Mouse (Mus musculus): ENCODE measurements around the gene Gtf2a2. TPM values are rescaled to one million over a fixed set of nuclear protein-coding genes. Genes with fewer than 3 reads are reported as not detected.

Gene Gtf2a2
- total RNA-seq, 2 experiments from 2014 or later, result 55.0 to 61.3 TPM

DNA sequence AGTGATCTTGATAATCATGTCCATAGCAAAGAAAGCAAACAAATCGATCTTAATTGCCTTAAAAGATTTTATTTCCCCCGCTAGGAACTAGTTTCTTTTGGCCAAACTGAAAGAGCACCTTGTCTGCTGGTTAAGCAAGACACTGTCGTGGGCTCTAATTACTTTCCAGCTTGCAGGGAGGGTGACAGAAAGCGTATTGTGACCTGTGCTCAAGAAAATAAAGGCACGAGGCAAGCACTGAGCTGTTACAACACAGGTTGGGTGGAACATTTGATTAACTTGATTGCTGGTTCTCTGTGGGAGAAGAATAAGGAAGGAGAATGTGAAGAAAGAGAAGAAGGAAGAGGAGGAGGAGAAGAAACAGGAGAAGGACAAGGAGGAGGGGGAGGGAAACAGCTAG is 35.9 kb downstream of the Gtf2a2 start:
- intact Hi-C loops (cut with DNase I), result no loop called here
- DNase-seq (ENCODE audit: low spot score in 2 of 2), result no peak

DNA sequence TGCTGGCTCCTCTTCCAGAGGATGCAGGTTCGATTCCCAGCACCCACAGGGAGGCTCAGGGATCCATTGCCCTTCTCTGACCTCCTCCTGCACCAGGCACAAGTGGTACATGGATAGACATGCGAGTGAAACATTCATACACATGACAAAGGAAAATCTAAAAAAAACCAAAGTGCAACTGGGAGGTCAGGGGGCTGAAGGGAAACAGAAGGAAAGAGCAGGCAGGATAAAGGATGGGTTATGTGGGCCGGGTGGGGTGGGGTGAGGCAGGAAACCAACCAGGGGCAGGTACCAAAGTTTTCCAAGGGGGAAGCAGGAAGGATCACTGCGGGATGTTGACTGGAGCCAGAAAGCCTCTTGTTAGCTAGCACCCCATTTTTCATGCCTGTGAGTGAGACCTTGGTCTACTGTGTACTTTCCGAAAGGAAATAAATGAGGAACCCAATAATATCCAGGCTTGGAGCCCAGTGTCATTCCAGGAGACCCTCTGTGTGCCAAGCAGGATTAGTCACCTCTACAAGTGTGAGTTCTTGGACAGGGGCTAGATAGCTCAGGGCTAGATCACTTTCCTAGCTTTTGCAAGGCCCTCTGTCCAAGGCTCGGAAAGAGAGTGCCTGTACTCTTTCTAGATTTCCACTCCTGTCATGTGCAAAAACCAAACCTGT is 36.5 kb downstream of the Gtf2a2 start:
- no peak for DNase-seq (ENCODE audit: low spot score in 2 of 2)
- intact Hi-C loops (cut with DNase I), result no loop called here

DNA sequence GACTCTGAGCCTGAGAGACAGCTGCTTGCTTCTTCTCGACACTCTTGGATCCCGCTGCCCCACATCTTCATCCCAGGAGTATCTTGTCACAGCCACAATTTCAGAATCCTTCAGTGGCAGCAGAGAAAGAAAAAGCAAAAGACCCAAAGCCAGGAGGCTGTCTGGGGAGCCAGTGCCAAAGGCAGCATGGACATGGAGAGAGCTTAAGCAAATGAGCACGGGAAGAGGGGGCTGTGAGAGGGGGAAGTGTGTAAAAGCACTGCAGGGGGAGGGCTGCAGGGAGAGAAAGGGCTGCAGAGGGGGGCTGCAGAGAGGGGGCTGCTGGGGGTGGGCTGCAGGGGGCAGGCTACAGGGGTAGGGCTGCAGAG is 37.0 kb downstream of the Gtf2a2 start:
- intact Hi-C loops (cut with DNase I), result no loop called here
- no peak for DNase-seq (ENCODE audit: low spot score in 2 of 2)

DNA sequence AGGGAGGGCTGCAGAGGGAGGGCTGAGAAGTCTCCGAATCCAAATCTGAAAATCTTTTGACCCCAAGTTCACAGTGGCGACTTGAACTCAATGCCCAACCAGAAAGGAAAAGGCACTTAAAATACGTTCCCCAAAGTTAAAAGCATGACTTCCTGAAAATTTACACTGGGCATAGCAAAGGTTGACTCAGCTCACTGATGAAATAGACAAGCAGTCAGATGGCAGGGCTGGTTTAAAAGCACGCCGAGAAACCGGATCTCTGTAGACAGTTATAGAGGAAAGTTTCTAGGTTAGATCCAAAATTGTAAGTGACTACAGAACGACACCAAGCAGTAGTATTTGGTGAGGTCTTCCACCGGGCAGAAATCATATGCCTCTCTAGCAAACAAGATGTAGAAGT is 37.5 kb downstream of the Gtf2a2 start:
- no peak for DNase-seq (ENCODE audit: low spot score in 2 of 2)
- intact Hi-C loops (cut with DNase I), result no loop called here

DNA sequence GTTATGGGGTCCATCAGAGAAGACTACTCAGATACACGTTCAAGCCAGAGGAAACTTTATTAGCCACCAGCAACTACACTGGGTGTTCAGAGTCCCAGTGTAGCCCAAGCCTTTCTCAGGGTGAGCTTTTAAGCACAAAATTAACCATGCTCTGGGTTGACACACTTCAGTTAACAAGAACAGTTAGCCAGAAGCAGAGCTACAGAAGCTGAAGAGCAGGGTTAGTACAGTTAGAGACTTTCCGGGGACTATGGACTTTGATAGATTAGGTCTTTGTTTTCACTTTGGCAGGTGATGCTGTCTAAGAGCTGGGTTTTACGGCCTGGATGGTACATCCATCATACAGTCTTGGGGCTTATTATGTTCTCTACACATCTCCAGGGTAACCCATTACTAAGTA is 40.4 kb downstream of the Gtf2a2 start:
- intact Hi-C loops (cut with DNase I), result no loop called here
- DNase-seq (ENCODE audit: low spot score in 2 of 2), result no peak

DNA sequence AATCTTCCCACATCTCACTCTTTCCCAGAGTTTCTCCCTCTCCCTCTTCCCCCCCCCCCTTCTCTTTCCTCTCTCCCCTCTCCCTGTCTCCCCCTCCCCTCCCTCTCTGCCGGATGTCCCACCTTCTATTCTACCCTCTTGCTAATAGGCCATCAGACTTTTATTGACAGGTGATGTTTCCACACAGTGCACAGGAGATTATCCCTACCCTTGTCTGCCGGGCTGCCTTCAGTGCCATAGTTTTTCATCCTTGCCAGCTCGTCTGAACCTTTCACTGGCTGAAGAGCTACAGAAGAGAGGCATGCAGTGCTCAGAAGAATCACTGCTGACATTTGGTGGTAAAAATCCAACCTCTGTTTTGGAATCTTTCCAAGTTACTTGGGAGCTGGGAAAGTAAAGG is 41.1 kb downstream of the Gtf2a2 start:
- no peak for DNase-seq (ENCODE audit: low spot score in 2 of 2)
- intact Hi-C loops (cut with DNase I), result no loop called here

DNA sequence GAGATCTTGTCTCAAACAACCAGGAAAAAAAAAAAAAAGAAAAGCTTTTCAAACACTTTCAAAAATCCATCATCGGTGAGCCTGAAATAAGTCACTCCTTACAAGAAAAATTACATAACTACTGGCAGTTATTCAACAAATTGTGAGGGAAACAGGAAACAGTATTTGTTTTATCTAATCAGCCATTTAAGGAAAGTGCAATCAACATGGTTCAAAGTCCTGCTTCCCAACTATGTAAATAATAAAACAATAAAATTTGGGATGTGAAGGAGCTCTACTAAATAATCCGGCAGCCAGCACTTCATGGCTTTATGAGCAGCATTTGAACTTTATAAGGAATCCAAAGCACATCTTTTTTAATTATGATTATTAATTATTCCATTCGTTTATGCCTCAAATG is 49.7 kb downstream of the Gtf2a2 start:
- DNase-seq (ENCODE audit: low spot score in 2 of 2), result no peak
- intact Hi-C loops (cut with DNase I), result no loop called here

DNA sequence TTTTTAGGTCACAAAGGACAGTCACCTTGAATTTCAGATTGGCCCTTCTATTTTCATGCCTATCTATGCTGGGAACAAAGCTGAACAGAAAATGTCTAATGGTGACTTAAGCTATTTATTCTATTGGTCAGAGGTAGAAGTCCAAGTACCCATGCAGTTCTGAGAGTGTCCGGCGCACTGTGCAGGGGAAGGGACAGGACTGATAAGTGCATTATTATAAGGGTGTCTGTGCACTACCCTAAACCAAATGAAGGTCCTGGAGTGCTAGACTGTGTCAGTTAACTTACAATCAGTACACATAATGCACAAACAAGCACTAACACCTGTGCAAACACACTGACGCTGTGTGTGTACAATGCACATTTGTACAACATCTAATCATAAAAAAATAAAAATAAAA is 55.1 kb downstream of the Gtf2a2 start:
- intact Hi-C loops (cut with DNase I), result no loop called here
- no peak for DNase-seq (ENCODE audit: low spot score in 2 of 2)

DNA sequence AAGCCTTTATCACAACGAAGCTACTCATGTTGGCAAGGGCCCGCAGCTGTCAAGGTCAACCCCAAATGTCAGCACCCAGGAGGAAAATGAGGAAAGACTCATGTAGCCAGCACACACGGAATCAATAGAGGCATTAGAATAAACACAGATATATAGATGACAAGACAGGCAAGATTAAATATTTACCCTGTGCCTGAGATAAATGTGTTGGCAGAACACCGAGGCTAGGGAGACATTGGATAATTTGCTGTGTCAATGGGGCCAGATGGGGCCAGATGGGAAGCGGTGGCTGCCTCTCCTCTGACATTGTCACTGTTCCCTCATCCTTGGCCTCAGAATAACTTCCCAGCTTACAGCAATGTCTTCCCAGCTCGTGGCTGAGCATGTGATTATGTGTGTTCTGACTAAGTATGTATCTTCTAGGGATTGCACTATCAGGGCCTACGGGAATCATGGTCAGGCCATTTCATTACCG is 57.6 kb downstream of the Gtf2a2 start:
- no peak for DNase-seq (ENCODE audit: low spot score in 2 of 2)
- intact Hi-C loops (cut with DNase I), result loop anchor here (10.0 kb wide), 1 partner anchor 445 kb away; no protein-coding TSS in a partner anchor

DNA sequence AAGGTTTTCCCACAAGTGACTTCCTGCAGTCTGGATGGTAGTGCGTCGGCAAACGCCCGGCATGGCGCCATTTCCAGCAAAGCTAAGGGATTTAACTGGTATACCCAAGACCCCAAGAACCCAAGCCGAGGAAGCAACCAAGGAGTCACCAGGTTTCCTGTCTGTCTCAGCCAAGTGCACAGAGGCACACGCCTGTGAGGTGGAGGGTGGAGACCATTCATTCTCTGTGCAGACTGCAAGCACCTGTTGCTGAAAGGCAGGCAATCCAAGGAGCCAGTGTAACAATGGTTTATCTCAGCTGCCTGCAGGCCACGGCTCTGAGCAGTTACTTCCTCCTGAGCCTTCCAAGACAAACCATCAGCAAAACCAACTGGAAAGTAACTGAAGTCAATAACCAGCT is 60.0 kb downstream of the Gtf2a2 start:
- intact Hi-C loops (cut with DNase I), result loop anchor here (10.0 kb wide), 1 partner anchor 442 kb away; no protein-coding TSS in a partner anchor

More for the DNA sequence above, 60.0 kb downstream of the Gtf2a2 start:
- DNase-seq (ENCODE audit: low spot score in 2 of 2), result no peak

Other genes starting within 250 kb of the Gtf2a2 start
- 10 to 100 TPM; 34.6 to 42.7 TPM for gene Bnip2, start 23.1 kb upstream of the Gtf2a2 start, total RNA-seq (2021)
- not detected for gene Gcnt3, start 25.5 kb downstream of the Gtf2a2 start, total RNA-seq (2021)
- gene Fam81a, start 130.0 kb downstream of the Gtf2a2 start, total RNA-seq (2021), result 100 to 1,000 TPM; 175 to 213 TPM
- 10 to 100 TPM; 13.5 to 14.7 TPM for gene Myo1e, start 194.8 kb downstream of the Gtf2a2 start, total RNA-seq (2021)